Mouse (Mus musculus): ENCODE results near the gene Mzf1. TPM values are rescaled to one million over a fixed set of nuclear protein-coding genes. Genes with fewer than 3 reads are reported as not detected.

Mzf1 gene
- total and polyA plus RNA-seq, 3 experiments: 0.31 to 0.55 (median 0.50) TPM

DNA sequence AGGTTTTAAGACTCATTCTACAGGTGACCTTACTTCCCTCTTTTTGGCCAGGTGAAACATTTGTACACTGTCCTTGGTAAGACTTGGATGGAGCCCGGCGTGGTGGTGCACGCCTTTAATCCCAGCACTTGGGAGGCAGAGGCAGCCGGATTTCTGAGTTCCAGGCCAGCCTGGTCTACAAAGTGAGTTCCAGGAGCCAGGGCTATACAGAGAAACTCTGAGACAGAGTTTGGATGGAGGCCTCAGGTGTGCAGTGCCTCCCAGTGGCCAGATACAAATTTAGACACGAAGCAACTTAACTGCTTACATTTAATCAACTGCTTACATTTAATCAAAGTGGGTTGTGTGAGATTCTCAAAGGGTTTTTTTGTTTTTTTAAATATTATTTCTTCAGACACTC lies 23.5 kb downstream of the Mzf1 start:
- Histone ChIP-seq H3K4me3 (replicated peaks in 1 of 3; ENCODE audit: low read depth in 2 of 3, low read length in 2 of 3, poor library complexity in 1 of 3) (no peak overlapping the region), H3K27me3 (replicated peaks) (no peaks in the 10 kb centered on the region), H3K4me2 (ENCODE audit: insufficient read depth, low read depth, poor library complexity, severe bottlenecking) (no peak overlapping the region), H3K36me3 (replicated peaks in 1 of 2; ENCODE audit: control insufficient read depth in 1 of 2, insufficient read depth in 1 of 2, low read length in 1 of 2) (peaks cover 78 to 89% of the 10 kb centered on the region in 2 experiments), H3K79me2 (replicated peaks; ENCODE audit: control insufficient read depth, extremely low read depth, insufficient read depth, poor library complexity, severe bottlenecking) (peaks cover 23% of the 10 kb centered on the region), H3K9me3 (replicated peaks; ENCODE audit: low read length) (no peaks in the 10 kb centered on the region), H3K27ac (ENCODE audit: insufficient read depth, low read depth) (no peak overlapping the region), H3K4me1 (ENCODE audit: control insufficient read depth in 1 of 2, insufficient read depth in 2 of 2) (peaks cover 22 to 73% of the 10 kb centered on the region in 2 experiments), H3K9ac (ENCODE audit: insufficient read depth, low read depth) (no peak overlapping the region)
- TF ChIP-seq JUND (conservative IDR thresholded peaks at IDR 0.05; ENCODE audit: low read depth, low read length) (no peak), KAT2A (IDR thresholded peaks at IDR 0.05; ENCODE audit: insufficient replicate concordance, low read length) (no peak), MYC (IDR thresholded peaks at IDR 0.05; ENCODE audit: low read depth, low read length) (no peak), NELFE (IDR thresholded peaks at IDR 0.05; ENCODE audit: low read depth, low read length) (no peak), MAZ (IDR thresholded peaks at IDR 0.05; ENCODE audit: low read depth, low read length) (no peak), MAFK (IDR thresholded peaks at IDR 0.05; ENCODE audit: insufficient replicate concordance, low read length) (no peak), SMC3 (IDR thresholded peaks at IDR 0.05; ENCODE audit: low read depth, low read length) (peak; percentile 17; the same call in 1 of the 2 replicates), RCOR1 (conservative IDR thresholded peaks at IDR 0.05; ENCODE audit: low read depth, low read length) (no peak), USF2 (conservative IDR thresholded peaks at IDR 0.05; ENCODE audit: low read depth, low read length) (no peak), ZC3H11A (IDR thresholded peaks at IDR 0.05; ENCODE audit: low read depth, low read length) (no peak), GABPA (IDR thresholded peaks at IDR 0.05; ENCODE audit: insufficient replicate concordance, low read depth, low read length) (no peak), CHD1 (IDR thresholded peaks at IDR 0.05; ENCODE audit: low read depth, low read length) (no peak), BHLHE40 (IDR thresholded peaks at IDR 0.05; ENCODE audit: low read depth, low read length) (no peak), MAX (IDR thresholded peaks at IDR 0.05; ENCODE audit: low read length) (no peak), JUN (IDR thresholded peaks at IDR 0.05; ENCODE audit: insufficient read depth, low read depth, low read length) (no peak), PAX5 (IDR thresholded peaks at IDR 0.05; ENCODE audit: low read length) (no peak), MXI1 (IDR thresholded peaks at IDR 0.05; ENCODE audit: low read depth, low read length) (no peak), CTCF (conservative IDR thresholded peaks at IDR 0.05 in 1 of 2, IDR thresholded peaks at IDR 0.05 in 1 of 2; ENCODE audit: low read depth in 2 of 2, low read length in 2 of 2) (peak in 1 of 2 experiments; percentile 58; a peak in 2 of 4 replicates), E2F4 (IDR thresholded peaks at IDR 0.05; ENCODE audit: insufficient replicate concordance, low read depth, low read length) (no peak), ZNF384 (IDR thresholded peaks at IDR 0.05; ENCODE audit: low read depth, low read length) (no peak), RAD21 (IDR thresholded peaks at IDR 0.05; ENCODE audit: low read depth, low read length) (peak; percentile 30), TBP (conservative IDR thresholded peaks at IDR 0.05; ENCODE audit: low read depth, low read length) (no peak), USF1 (IDR thresholded peaks at IDR 0.05; ENCODE audit: low read depth, low read length) (no peak), ELF1 (IDR thresholded peaks at IDR 0.05; ENCODE audit: low read depth, low read length) (no peak)
- in situ Hi-C loops (cut with MboI; ENCODE audit: low pct_ligation_motif_present, low pct_unique_long_range_greater_than_20kb, low sequenced_read_pairs): no loop called here
- dilution Hi-C loops (cut with MboI; ENCODE audit: extremely low pct_ligation_motif_present, extremely low pct_unique_long_range_greater_than_20kb, low sequenced_read_pairs): no loop called here
- DNase-seq (ENCODE audit: extremely low read depth): no peak

Data from CH12.LX (cell line).